Mouse (Mus musculus) midbrain, embryonic 11.5 days (tissue): ENCODE measurements around the gene Steap3. TPM values are rescaled to one million over a fixed set of nuclear protein-coding genes. Genes with fewer than 3 reads are reported as not detected.

Experiments used
- ATAC-seq: fragments of 200-750 bp; cut with Nextera tagmentation; 2 replicates; pipeline ENCODE4 v1.8.0; 2017; ENCODE audit warnings: moderate TSS enrichment, moderate library complexity; ENCODE audit not compliant: low FRiP score
- DNase-seq: peaks from one replicate; pipeline ENCODE4 v3.0.0; 2015; ENCODE audit warnings: low spot score; ENCODE audit errors: missing footprints
- H3K27ac ChIP-seq: fragments of 300-500 bp; sonication (generic); 2 replicates; pipeline ENCODE4 v1.5.1; 2014; ENCODE audit warnings: low read depth, low read length
- H3K27me3 ChIP-seq: fragments of 300-500 bp; sonication (generic); 2 replicates; pipeline ENCODE4 v1.6.1; 2014; ENCODE audit warnings: mild to moderate bottlenecking, low read length, moderate library complexity, mixed read lengths; ENCODE audit not compliant: control insufficient read depth, insufficient read depth
- H3K36me3 ChIP-seq: fragments of 300-500 bp; sonication (generic); 2 replicates; pipeline ENCODE4 v1.6.1; 2014; ENCODE audit warnings: mild to moderate bottlenecking, low read length, moderate library complexity, mixed read lengths; ENCODE audit not compliant: control insufficient read depth, insufficient read depth
- H3K4me1 ChIP-seq: fragments of 300-500 bp; sonication (generic); 2 replicates; pipeline ENCODE4 v1.6.1; 2014; ENCODE audit warnings: low read length; ENCODE audit not compliant: control insufficient read depth, insufficient read depth
- H3K4me2 ChIP-seq: fragments of 300-500 bp; sonication (generic); 2 replicates; pipeline ENCODE4 v1.6.1; 2014; ENCODE audit warnings: mild to moderate bottlenecking, moderate library complexity
- H3K4me3 ChIP-seq: fragments of 300-500 bp; sonication (generic); 2 replicates; pipeline ENCODE4 v1.5.1; 2014; ENCODE audit warnings: low read depth, low read length
- H3K9ac ChIP-seq: fragments of 300-500 bp; sonication (generic); 2 replicates; pipeline ENCODE4 v1.6.1; 2014; ENCODE audit warnings: low read length
- H3K9me3 ChIP-seq: fragments of 300-500 bp; sonication (generic); 2 replicates; pipeline ENCODE4 v1.6.1; 2016; ENCODE audit warnings: low read length; ENCODE audit not compliant: control insufficient read depth
- WGBS: fragments of 180-500 bp; shearing (Covaris S2); extraction: QIAGEN DNeasy Blood & Tissue Kit; methylation state at CpG from one replicate; pipeline ENCODE4 v1.1.7; 2014; 5-methylcytosine and 5-hydroxymethylcytosine counted together
- polyA plus RNA-seq: library from polyadenylated mRNA; unstranded; fragments of >200 nt; fragmentation: Nextera tagmentation; extraction: Ambion mirVana; gene quantifications from 2 replicates; pipeline ENCODE4 v1.2.1, GENCODE M21; 2014

Gene Steap3
- polyA plus RNA-seq, 1 experiment from 2014 or later, result 3.0 TPM

GRCm38 (mm10) chr1:120258744-120259143, 13.8 kb downstream of the Steap3 start:
- no peaks in the 10 kb centered on the region; the same call in 1 of the 2 replicates for H3K27me3 ChIP-seq
- H3K9ac ChIP-seq, result no peak overlapping the region
- no peak overlapping the region for H3K4me3 ChIP-seq
- H3K27ac ChIP-seq, result no peak overlapping the region
- no peak overlapping the region for H3K4me2 ChIP-seq
- no peaks in the 10 kb centered on the region for H3K36me3 ChIP-seq
- H3K9me3 ChIP-seq, result no peaks in the 10 kb centered on the region
- DNase-seq (peak; percentile 71), ATAC-seq (no peak)
- WGBS, result 65% methylated on average over 9 of the region's 9 CpGs
- H3K4me1 ChIP-seq, result no peaks in the 10 kb centered on the region

- Histone ChIP-seq H3K9me3 (no peaks in the 10 kb centered on the region), H3K4me2 (no peak overlapping the region), H3K27ac (no peak overlapping the region), H3K4me1 (no peaks in the 10 kb centered on the region), H3K9ac (no peak overlapping the region), H3K27me3 (no peaks in the 10 kb centered on the region), H3K4me3 (no peak overlapping the region), H3K36me3 (no peaks in the 10 kb centered on the region)
- ATAC-seq, result no peak
- 87% methylated on average over 8 of the region's 8 CpGs for WGBS
- DNase-seq, result peak; percentile 4
These were observed 14.3 kb downstream of the Steap3 start for GRCm38 (mm10) chr1:120258245-120258644.

GRCm38 (mm10) chr1:120253751-120254150, 18.8 kb downstream of the Steap3 start:
- no peak for DNase-seq
- no peak overlapping the region for H3K4me2 ChIP-seq
- no peak overlapping the region for H3K4me3 ChIP-seq
- no peaks in the 10 kb centered on the region for H3K9me3 ChIP-seq
- H3K9ac ChIP-seq, result no peak overlapping the region
- H3K27me3 ChIP-seq, result no peaks in the 10 kb centered on the region
- no peak for ATAC-seq
- 84% methylated on average over 6 of the region's 6 CpGs for WGBS
- H3K27ac ChIP-seq, result no peak overlapping the region
- no peaks in the 10 kb centered on the region for H3K4me1 ChIP-seq
- H3K36me3 ChIP-seq, result no peaks in the 10 kb centered on the region

GRCm38 (mm10) chr1:120252519-120253160, 19.9 kb downstream of the Steap3 start:
- Histone ChIP-seq H3K27me3 (no peaks in the 10 kb centered on the region), H3K9me3 (no peaks in the 10 kb centered on the region), H3K4me1 (no peaks in the 10 kb centered on the region), H3K27ac (no peak overlapping the region), H3K36me3 (no peaks in the 10 kb centered on the region), H3K9ac (no peak overlapping the region), H3K4me3 (no peak overlapping the region), H3K4me2 (no peak overlapping the region)
- ATAC-seq (no peak), DNase-seq (no peak)
- 91% methylated on average over 7 of the region's 7 CpGs for WGBS

- no peak for ATAC-seq
- no peaks in the 10 kb centered on the region for H3K4me1 ChIP-seq
- WGBS, result 88% methylated on average over 1 of the region's 1 CpGs
These were observed 21.3 kb downstream of the Steap3 start for GRCm38 (mm10) chr1:120251193-120251592.

GRCm38 (mm10) chr1:120250586-120250985, 21.9 kb downstream of the Steap3 start:
- H3K9me3 ChIP-seq, result no peaks in the 10 kb centered on the region
- H3K27ac ChIP-seq, result no peak overlapping the region
- ATAC-seq, result no peak
- no peaks in the 10 kb centered on the region for H3K36me3 ChIP-seq
- no peak overlapping the region for H3K4me2 ChIP-seq
- no peaks in the 10 kb centered on the region for H3K27me3 ChIP-seq
- DNase-seq, result no peak
- no peaks in the 10 kb centered on the region for H3K4me1 ChIP-seq
- H3K9ac ChIP-seq, result no peak overlapping the region
- H3K4me3 ChIP-seq, result no peak overlapping the region
- 84% methylated on average over 3 of the region's 3 CpGs for WGBS

More at GRCm38 (mm10) chr1:120251193-120251592, 21.3 kb downstream of the Steap3 start:
- Histone ChIP-seq H3K27ac (no peak overlapping the region), H3K36me3 (no peaks in the 10 kb centered on the region), H3K4me2 (no peak overlapping the region), H3K27me3 (no peaks in the 10 kb centered on the region), H3K9ac (no peak overlapping the region), H3K9me3 (no peaks in the 10 kb centered on the region), H3K4me3 (no peak overlapping the region)
- no peak for DNase-seq

GRCm38 (mm10) chr1:120249842-120250241, 22.7 kb downstream of the Steap3 start:
- WGBS, result 88% methylated on average over 5 of the region's 5 CpGs
- Histone ChIP-seq H3K4me3 (no peak overlapping the region), H3K27me3 (no peaks in the 10 kb centered on the region), H3K9ac (no peak overlapping the region), H3K4me2 (no peak overlapping the region), H3K27ac (no peak overlapping the region), H3K36me3 (no peaks in the 10 kb centered on the region), H3K4me1 (no peaks in the 10 kb centered on the region), H3K9me3 (no peaks in the 10 kb centered on the region)
- no peak for ATAC-seq
- DNase-seq, result peak; percentile 1

- ATAC-seq, result no peak
- 81% methylated on average over 5 of the region's 5 CpGs for WGBS
These were observed 24.3 kb downstream of the Steap3 start for GRCm38 (mm10) chr1:120248156-120248555.

GRCm38 (mm10) chr1:120247351-120247750, 25.2 kb downstream of the Steap3 start:
- Histone ChIP-seq H3K4me1 (no peaks in the 10 kb centered on the region), H3K9me3 (no peaks in the 10 kb centered on the region), H3K4me2 (no peak overlapping the region), H3K27me3 (no peaks in the 10 kb centered on the region), H3K9ac (no peak overlapping the region), H3K36me3 (no peaks in the 10 kb centered on the region), H3K4me3 (no peak overlapping the region), H3K27ac (no peak overlapping the region)
- no peak for ATAC-seq
- 60% methylated on average over 3 of the region's 3 CpGs for WGBS
- DNase-seq, result peak; percentile 28

More at GRCm38 (mm10) chr1:120248156-120248555, 24.3 kb downstream of the Steap3 start:
- no peak overlapping the region for H3K9ac ChIP-seq
- no peak overlapping the region for H3K4me2 ChIP-seq
- no peaks in the 10 kb centered on the region for H3K4me1 ChIP-seq
- DNase-seq, result peak; percentile 12
- H3K27me3 ChIP-seq, result no peaks in the 10 kb centered on the region
- H3K9me3 ChIP-seq, result no peaks in the 10 kb centered on the region
- no peaks in the 10 kb centered on the region for H3K36me3 ChIP-seq
- H3K27ac ChIP-seq, result no peak overlapping the region
- H3K4me3 ChIP-seq, result no peak overlapping the region
